Mouse (Mus musculus) left cerebral cortex, postnatal 36 days (tissue): Measurements from ENCODE around the gene Olfr299. TPM values are rescaled to one million over a fixed set of nuclear protein-coding genes. Genes with fewer than 3 reads are reported as not detected.

Source experiments
- DNase-seq, 2 experiments: peaks; one replicate each; pipeline ENCODE4 v3.0.0; 2021 to 2022; ENCODE audit warnings: low spot score in 2 of 2, mixed read lengths in 1 of 2
- intact Hi-C: fragments of 180-260 bp; cut with DNase I; formaldehyde crosslinking; loops from one replicate; pipeline ENCODE4 v1.15.1; 2025
- total RNA-seq, 2 experiments: library from RNA; stranded (reverse); gene quantifications; 2 replicates each; pipeline ENCODE4 v1.2.3; 2021

Gene Olfr299
- total RNA-seq: not detected

GRCm38 (mm10) chr7:86459621-86460020 lies at the start of gene Olfr299:
Olfr299 (plus strand) TSS chr7:86459921.
- no peak for DNase-seq
- intact Hi-C loops: no loop called here

GRCm38 (mm10) chr7:86492384-86492783 lies 32.7 kb downstream of the Olfr299 start, which contains the start of gene Olfr298:
Olfr298 (minus strand) TSS chr7:86492484.
- DNase-seq: no peak
- intact Hi-C loops: no loop called here

Other genes starting within 250 kb of the Olfr299 start
- not detected for gene Vmn2r76, start 213.6 kb upstream of the Olfr299 start, total RNA-seq
- gene Olfr310, start 182.7 kb upstream of the Olfr299 start, total RNA-seq: not detected
- gene Olfr309, start 146.2 kb upstream of the Olfr299 start, total RNA-seq: not detected
- not detected for gene Olfr308, start 134.3 kb upstream of the Olfr299 start, total RNA-seq
- gene Olfr307, start 122.3 kb upstream of the Olfr299 start, total RNA-seq: not detected
- gene Olfr305, start 93.0 kb upstream of the Olfr299 start, total RNA-seq: not detected
- not detected for gene Olfr304, start 73.3 kb upstream of the Olfr299 start, total RNA-seq
- not detected for gene Olfr303, start 62.1 kb upstream of the Olfr299 start, total RNA-seq
- gene Olfr301, start 56.1 kb upstream of the Olfr299 start, total RNA-seq: not detected
- gene Olfr298, start 32.6 kb downstream of the Olfr299 start, total RNA-seq: not detected
- not detected for gene Olfr297, start 60.0 kb downstream of the Olfr299 start, total RNA-seq
- not detected for gene Olfr295, start 123.9 kb downstream of the Olfr299 start, total RNA-seq
- gene Olfr294, start 156.7 kb downstream of the Olfr299 start, total RNA-seq: not detected
- gene Olfr293, start 189.1 kb downstream of the Olfr299 start, total RNA-seq: not detected
- not detected for gene Olfr292, start 228.4 kb downstream of the Olfr299 start, total RNA-seq